Mouse (Mus musculus) frontal cortex, adult 2 months (tissue): Measurements from ENCODE around the gene Sorcs2. TPM values are rescaled to one million over a fixed set of nuclear protein-coding genes. Genes with fewer than 3 reads are reported as not detected.

ENCODE experiments used
- DNase-seq, 2 experiments: peaks; one replicate each; pipeline ENCODE4 v3.0.0; 2022; ENCODE audit warnings: low spot score in 1 of 2; ENCODE audit errors: extremely low spot score in 1 of 2
- polyA plus RNA-seq: library from polyadenylated mRNA; depleted of rRNA; stranded (reverse); fragments of >200 nt; gene quantifications from 2 replicates; pipeline ENCODE4 v1.2.3, GENCODE M21; 2012

The Sorcs2 gene
- polyA plus RNA-seq, 1 experiment = 30.7 TPM

GRCm38 (mm10) chr5:36315106-36315505, 82.8 kb downstream of the Sorcs2 start:
- DNase-seq = no peak

GRCm38 (mm10) chr5:36313353-36314079, 84.4 kb downstream of the Sorcs2 start:
- DNase-seq = peak in 1 of 2 experiments; percentile 41

- DNase-seq = no peak
These were observed 85.0 kb downstream of the Sorcs2 start for GRCm38 (mm10) chr5:36312926-36313325.

GRCm38 (mm10) chr5:36304299-36304980, 93.5 kb downstream of the Sorcs2 start:
- DNase-seq = peak in 1 of 2 experiments; percentile 28

- peak in 1 of 2 experiments; percentile 50 for DNase-seq
These were observed 96.8 kb downstream of the Sorcs2 start for GRCm38 (mm10) chr5:36301166-36301565.

- no peak for DNase-seq
These were observed 99.9 kb downstream of the Sorcs2 start for GRCm38 (mm10) chr5:36298049-36298448.

- DNase-seq = no peak
These were observed 100.7 kb downstream of the Sorcs2 start for GRCm38 (mm10) chr5:36297246-36297645.

- no peak for DNase-seq
These were observed 104.6 kb downstream of the Sorcs2 start for GRCm38 (mm10) chr5:36293109-36293900.

GRCm38 (mm10) chr5:36292321-36292720, 105.6 kb downstream of the Sorcs2 start:
- DNase-seq = no peak

- peak in 1 of 2 experiments; percentile 37 for DNase-seq
These were observed 106.7 kb downstream of the Sorcs2 start for GRCm38 (mm10) chr5:36291191-36291590.

GRCm38 (mm10) chr5:36285405-36285804, 112.5 kb downstream of the Sorcs2 start:
- peak; percentile 35 to 67 for DNase-seq

GRCm38 (mm10) chr5:36279896-36280295, 118.0 kb downstream of the Sorcs2 start:
- DNase-seq = no peak

GRCm38 (mm10) chr5:36274684-36275394, 123.1 kb downstream of the Sorcs2 start:
- no peak for DNase-seq

GRCm38 (mm10) chr5:36267194-36267769, 130.7 kb downstream of the Sorcs2 start:
- no peak for DNase-seq

- DNase-seq = peak in 1 of 2 experiments; percentile 61
These were observed 137.1 kb downstream of the Sorcs2 start for GRCm38 (mm10) chr5:36260862-36261261.

- no peak for DNase-seq
These were observed 138.2 kb downstream of the Sorcs2 start for GRCm38 (mm10) chr5:36259691-36260124.

GRCm38 (mm10) chr5:36258387-36259181, 139.4 kb downstream of the Sorcs2 start:
- DNase-seq = no peak

- no peak for DNase-seq
These were observed 140.9 kb downstream of the Sorcs2 start for GRCm38 (mm10) chr5:36257008-36257407.
